Mouse (Mus musculus): ENCODE results near the gene Gm7579. TPM values are rescaled to one million over a fixed set of nuclear protein-coding genes. Genes with fewer than 3 reads are reported as not detected.
"Not testable (repeated sequence)": the region's sequence is repeated elsewhere in the genome, so short reads cannot be mapped to it uniquely, and the experiment has no call there.

Gm7579 gene
- polyA plus RNA-seq, 1 experiment from 2014 or later, result not detected

- not testable (repeated sequence) for H3K36me3 ChIP-seq
These were observed 477 bp downstream of the Gm7579 start for GRCm38 (mm10) chr7:142212136-142212535.

GRCm38 (mm10) chr7:142224518-142224917 is 12.9 kb downstream of the Gm7579 start:
- no peak overlapping the region for H3K27ac ChIP-seq (replicated peaks)
- H3K9me3 ChIP-seq, result no peaks in the 10 kb centered on the region
- WGBS, result 21% methylated on average over 2 of the region's 2 CpGs
- H3K4me1 ChIP-seq, result peaks cover 6% of the 10 kb centered on the region
- H3K36me3 ChIP-seq, result no peaks in the 10 kb centered on the region
- H3K27me3 ChIP-seq (replicated peaks), result no peaks in the 10 kb centered on the region
- no peak overlapping the region for H3K4me3 ChIP-seq
- no peak for ATAC-seq (ENCODE audit: extremely low read depth, insufficient number of reproducible peaks, low FRiP score, low TSS enrichment)
- no peak overlapping the region for H3K4me2 ChIP-seq
- H3K9ac ChIP-seq, result no peak overlapping the region

More at GRCm38 (mm10) chr7:142212136-142212535, 477 bp downstream of the Gm7579 start:
- not testable (repeated sequence) for H3K9ac ChIP-seq; H3K27me3 ChIP-seq (replicated peaks); H3K27ac ChIP-seq (replicated peaks); H3K9me3 ChIP-seq; H3K4me2 ChIP-seq; ATAC-seq (ENCODE audit: extremely low read depth, insufficient number of reproducible peaks, low FRiP score, low TSS enrichment); H3K4me3 ChIP-seq; H3K4me1 ChIP-seq
- 50% methylated on average over 1 of the region's 1 CpGs for WGBS

GRCm38 (mm10) chr7:142229871-142230270 is 18.2 kb downstream of the Gm7579 start, which contains the start of gene Krtap5-5:
Gene Krtap5-5 (minus strand): TSS chr7:142229971.
- not testable (repeated sequence) for ATAC-seq (ENCODE audit: extremely low read depth, insufficient number of reproducible peaks, low FRiP score, low TSS enrichment); H3K9ac ChIP-seq
- 51% methylated on average over 3 of the region's 3 CpGs for WGBS

GRCm38 (mm10) chr7:142231540-142231939 is 19.9 kb downstream of the Gm7579 start:
- Histone ChIP-seq H3K4me3 (no peak overlapping the region), H3K4me2 (no peak overlapping the region), H3K4me1 (no peaks in the 10 kb centered on the region), H3K9ac (no peak overlapping the region), H3K27ac (replicated peaks) (no peak overlapping the region), H3K9me3 (peaks cover 8% of the 10 kb centered on the region; the same call in 1 of the 2 replicates), H3K27me3 (replicated peaks) (no peaks in the 10 kb centered on the region), H3K36me3 (no peaks in the 10 kb centered on the region)
- ATAC-seq (ENCODE audit: extremely low read depth, insufficient number of reproducible peaks, low FRiP score, low TSS enrichment), result no peak
- 35% methylated on average over 1 of the region's 1 CpGs for WGBS

More at GRCm38 (mm10) chr7:142229871-142230270, 18.2 kb downstream of the Gm7579 start, which contains the start of gene Krtap5-5:
- not testable (repeated sequence) for H3K4me3 ChIP-seq; H3K36me3 ChIP-seq; H3K27ac ChIP-seq (replicated peaks); H3K27me3 ChIP-seq (replicated peaks); H3K4me1 ChIP-seq; H3K4me2 ChIP-seq; H3K9me3 ChIP-seq

GRCm38 (mm10) chr7:142240978-142241377 is 29.3 kb downstream of the Gm7579 start, which contains the start of gene Gm40460:
Gene Gm40460 (minus strand): TSS chr7:142241078.
- H3K9me3 ChIP-seq, result peaks cover 14% of the 10 kb centered on the region
- H3K27ac ChIP-seq (replicated peaks), result no peak within 1 kb of the TSS
- no peaks in the 10 kb centered on the region for H3K4me1 ChIP-seq
- no peak within 1 kb of the TSS for H3K4me3 ChIP-seq
- H3K36me3 ChIP-seq, result no peaks in the 10 kb centered on the region
- H3K9ac ChIP-seq, result no peak within 1 kb of the TSS
- no peak for ATAC-seq (ENCODE audit: extremely low read depth, insufficient number of reproducible peaks, low FRiP score, low TSS enrichment)
- whole genome bisulfite sequencing, result 50% methylated on average over 2 of the region's 2 CpGs
- H3K27me3 ChIP-seq (replicated peaks), result no peaks in the 10 kb centered on the region
- H3K4me2 ChIP-seq, result no peak within 1 kb of the TSS

GRCm38 (mm10) chr7:142249824-142250223 is 38.2 kb downstream of the Gm7579 start:
- Histone ChIP-seq H3K4me2 (no peak overlapping the region), H3K27me3 (replicated peaks) (peaks cover 20% of the 10 kb centered on the region), H3K36me3 (no peaks in the 10 kb centered on the region), H3K27ac (replicated peaks) (no peak overlapping the region), H3K9me3 (no peaks in the 10 kb centered on the region), H3K9ac (no peak overlapping the region), H3K4me1 (no peaks in the 10 kb centered on the region), H3K4me3 (no peak overlapping the region)
- 0% methylated on average over 1 of the region's 1 CpGs for WGBS
- no peak for ATAC-seq (ENCODE audit: extremely low read depth, insufficient number of reproducible peaks, low FRiP score, low TSS enrichment)

GRCm38 (mm10) chr7:142255517-142255916 is 43.9 kb downstream of the Gm7579 start:
- no peak overlapping the region for H3K4me3 ChIP-seq
- 0% methylated on average over 2 of the region's 2 CpGs for WGBS
- H3K27me3 ChIP-seq (replicated peaks), result peaks cover 21% of the 10 kb centered on the region
- H3K9ac ChIP-seq, result no peak overlapping the region
- no peak overlapping the region for H3K4me2 ChIP-seq
- no peaks in the 10 kb centered on the region for H3K4me1 ChIP-seq
- ATAC-seq (ENCODE audit: extremely low read depth, insufficient number of reproducible peaks, low FRiP score, low TSS enrichment), result no peak
- H3K36me3 ChIP-seq, result no peaks in the 10 kb centered on the region
- no peak overlapping the region for H3K27ac ChIP-seq (replicated peaks)
- H3K9me3 ChIP-seq, result no peaks in the 10 kb centered on the region

GRCm38 (mm10) chr7:142258254-142258653 is 46.6 kb downstream of the Gm7579 start, which contains the start of gene Gm2431:
Gene Gm2431 (minus strand): TSS chr7:142258354.
- H3K4me2 ChIP-seq; H3K27me3 ChIP-seq (replicated peaks); H3K4me3 ChIP-seq; H3K9ac ChIP-seq; H3K27ac ChIP-seq (replicated peaks); H3K36me3 ChIP-seq; H3K4me1 ChIP-seq; ATAC-seq (ENCODE audit: extremely low read depth, insufficient number of reproducible peaks, low FRiP score, low TSS enrichment); H3K9me3 ChIP-seq: not testable (repeated sequence)
- 27% methylated on average over 1 of the region's 1 CpGs for WGBS

Other genes starting within 250 kb of the Gm7579 start
- gene Mob2, start 150.8 kb upstream of the Gm7579 start, polyA plus RNA-seq (2015; fragmentation: Nextera tagmentation; extraction: Ambion mirVana), result 42.8 and 48.4 TPM in 2 replicates
- gene Dusp8, start 116.0 kb upstream of the Gm7579 start, polyA plus RNA-seq (2015; fragmentation: Nextera tagmentation; extraction: Ambion mirVana), result 11.4 and 13.6 TPM in 2 replicates
- not detected in 2 replicates for gene Gm45618, start 91.1 kb upstream of the Gm7579 start, polyA plus RNA-seq (2015; fragmentation: Nextera tagmentation; extraction: Ambion mirVana)
- not detected in 2 replicates for gene Gm39115, start 75.8 kb upstream of the Gm7579 start, polyA plus RNA-seq (2015; fragmentation: Nextera tagmentation; extraction: Ambion mirVana)
- not detected in 2 replicates for gene Gm45337, start 67.3 kb upstream of the Gm7579 start, polyA plus RNA-seq (2015; fragmentation: Nextera tagmentation; extraction: Ambion mirVana)
- gene Gm29735, start 54.7 kb upstream of the Gm7579 start, polyA plus RNA-seq (2015; fragmentation: Nextera tagmentation; extraction: Ambion mirVana), result not detected in 2 replicates
- gene Gm4553, start 46.1 kb upstream of the Gm7579 start, polyA plus RNA-seq (2015; fragmentation: Nextera tagmentation; extraction: Ambion mirVana), result not detected in 2 replicates
- not detected in 2 replicates for gene Krtap5-2, start 35.9 kb upstream of the Gm7579 start, polyA plus RNA-seq (2015; fragmentation: Nextera tagmentation; extraction: Ambion mirVana)
- not detected in 2 replicates for gene Gm10153, start 21.5 kb upstream of the Gm7579 start, polyA plus RNA-seq (2015; fragmentation: Nextera tagmentation; extraction: Ambion mirVana)
- not detected in 2 replicates for gene Krtap5-3, start 10.5 kb upstream of the Gm7579 start, polyA plus RNA-seq (2015; fragmentation: Nextera tagmentation; extraction: Ambion mirVana)
- not detected in 2 replicates for gene Krtap5-5, start 18.1 kb downstream of the Gm7579 start, polyA plus RNA-seq (2015; fragmentation: Nextera tagmentation; extraction: Ambion mirVana)
- gene Gm40460, start 29.2 kb downstream of the Gm7579 start, polyA plus RNA-seq (2015; fragmentation: Nextera tagmentation; extraction: Ambion mirVana), result not detected in 2 replicates
- not detected in 2 replicates for gene Gm2431, start 46.5 kb downstream of the Gm7579 start, polyA plus RNA-seq (2015; fragmentation: Nextera tagmentation; extraction: Ambion mirVana)
- gene Gm4559, start 62.5 kb downstream of the Gm7579 start, polyA plus RNA-seq (2015; fragmentation: Nextera tagmentation; extraction: Ambion mirVana), result not detected in 2 replicates
- gene Krtap5-1, start 85.3 kb downstream of the Gm7579 start, polyA plus RNA-seq (2015; fragmentation: Nextera tagmentation; extraction: Ambion mirVana), result not detected in 2 replicates
- gene Krtap5-4, start 91.7 kb downstream of the Gm7579 start, polyA plus RNA-seq (2015; fragmentation: Nextera tagmentation; extraction: Ambion mirVana), result not detected in 2 replicates
- 6.5 and 7.5 TPM in 2 replicates for gene Ifitm10, start 161.9 kb downstream of the Gm7579 start, polyA plus RNA-seq (2015; fragmentation: Nextera tagmentation; extraction: Ambion mirVana)
- gene Gm49369, start 170.8 kb downstream of the Gm7579 start, polyA plus RNA-seq (2015; fragmentation: Nextera tagmentation; extraction: Ambion mirVana), result 2.3 TPM in 1 of 2 replicates, not detected in the other
- 443 and 485 TPM in 2 replicates for gene Ctsd, start 176.2 kb downstream of the Gm7579 start, polyA plus RNA-seq (2015; fragmentation: Nextera tagmentation; extraction: Ambion mirVana)
- gene Syt8, start 223.0 kb downstream of the Gm7579 start, polyA plus RNA-seq (2015; fragmentation: Nextera tagmentation; extraction: Ambion mirVana), result 0.19 and 0.41 TPM in 2 replicates
- 34.8 and 41.9 TPM in 2 replicates for gene Tnni2, start 229.9 kb downstream of the Gm7579 start, polyA plus RNA-seq (2015; fragmentation: Nextera tagmentation; extraction: Ambion mirVana)
- 51.0 and 54.6 TPM in 2 replicates for gene Lsp1, start 248.9 kb downstream of the Gm7579 start, polyA plus RNA-seq (2015; fragmentation: Nextera tagmentation; extraction: Ambion mirVana)

Measured in heart, embryonic 13.5 days (tissue).